In genomic region chr11:118232314-118232831, GRCm38 (mm10) we compare ENCODE assay signal across 7 mouse cellular contexts. TPM values are rescaled to one million over a fixed set of nuclear protein-coding genes. Genes with fewer than 3 reads are reported as not detected.
DNase-seq lines count a peak whose midpoint lies in the region; ATAC-seq and TF ChIP-seq lines count a peak whose summit lies in the region.

No protein-coding gene starts in this region.

- H3K9ac ChIP-seq in heart, embryonic 15.5 days, result no peak overlapping the region
- H3K9ac ChIP-seq in liver, embryonic 16.5 days (ENCODE audit: low read depth, low read length), result no peak overlapping the region

- H3K4me1 ChIP-seq in heart, embryonic 15.5 days (replicated peaks), result peaks cover 30% of the 10 kb centered on the region
- peaks cover 16% of the 10 kb centered on the region for H3K4me1 ChIP-seq in liver, embryonic 16.5 days (ENCODE audit: control insufficient read depth, low read depth, low read length)
- peaks cover 50% of the 10 kb centered on the region for H3K4me1 ChIP-seq in thymus, adult 2 months (replicated peaks; ENCODE audit: control insufficient read depth, insufficient read depth, low read length)

- H3K27me3 ChIP-seq in heart, embryonic 15.5 days, result no peaks in the 10 kb centered on the region
- H3K27me3 ChIP-seq in liver, embryonic 16.5 days (ENCODE audit: control insufficient read depth, insufficient read depth, low read depth, low read length), result no peaks in the 10 kb centered on the region
- H3K27me3 ChIP-seq in thymus, adult 2 months (ENCODE audit: control insufficient read depth, insufficient read depth, low read length), result no peaks in the 10 kb centered on the region

- DNase-seq in left cerebral cortex, adult 2 months (ENCODE audit: extremely low spot score in 1 of 2, low spot score in 2 of 2), result no peak
- DNase-seq in left cerebral cortex, adult 8-10 months (ENCODE audit: low spot score in 2 of 2), result no peak
- peak; percentile 69 for DNase-seq in thymus, adult 2 months
- no peak for DNase-seq in right cerebral cortex, postnatal 36 days (ENCODE audit: low spot score in 2 of 2)

- TF ChIP-seq CTCF in left cerebral cortex, adult 2 months (IDR thresholded peaks at IDR 0.05), result peak; percentile 52
- peak; percentile 59; the same call in 1 of the 2 replicates for TF ChIP-seq CTCF in thymus, adult 2 months (IDR thresholded peaks at IDR 0.05; ENCODE audit: borderline replicate concordance, control insufficient read depth, extremely low read depth, insufficient read depth, low read length, poor library complexity)

- peak; percentile 71 for ATAC-seq in activated CD4-positive, CD25-positive, alpha-beta regulatory T cell, adult 4 months
- ATAC-seq in heart, embryonic 15.5 days (replicated peaks; ENCODE audit: insufficient number of reproducible peaks, insufficient read depth, low FRiP score, low read depth), result 0 out of 2 replicates have a peak, but pooled peaks have one; percentile 36
- ATAC-seq in liver, embryonic 16.5 days (ENCODE audit: low read depth), result 0 out of 2 replicates have a peak, but pooled peaks have one; percentile 32

- no peak overlapping the region for H3K4me2 ChIP-seq in heart, embryonic 15.5 days
- no peak overlapping the region for H3K4me2 ChIP-seq in liver, embryonic 16.5 days (ENCODE audit: low read depth, low read length)

- intact Hi-C loops in left cerebral cortex, adult 2 months (cut with DNase I), result no loop called here

- H3K9me3 ChIP-seq in heart, embryonic 15.5 days (replicated peaks), result no peaks in the 10 kb centered on the region
- H3K9me3 ChIP-seq in liver, embryonic 16.5 days (replicated peaks; ENCODE audit: control insufficient read depth, low read length), result no peaks in the 10 kb centered on the region

- 48% methylated on average over 7 of the region's 7 CpGs for WGBS in heart, embryonic 15.5 days
- WGBS in liver, embryonic 16.5 days (ENCODE audit: insufficient replicate concordance), result 13% methylated on average over 7 of the region's 7 CpGs
- 3% methylated on average over 7 of the region's 7 CpGs for WGBS in thymus, adult 2 months

- no peaks in the 10 kb centered on the region for H3K36me3 ChIP-seq in heart, embryonic 15.5 days
- H3K36me3 ChIP-seq in liver, embryonic 16.5 days (ENCODE audit: control insufficient read depth, insufficient read depth), result no peaks in the 10 kb centered on the region
- H3K36me3 ChIP-seq in thymus, adult 2 months (ENCODE audit: control insufficient read depth, insufficient read depth, low read length), result no peaks in the 10 kb centered on the region

- no peak overlapping the region for H3K27ac ChIP-seq in left cerebral cortex, adult 2 months
- H3K27ac ChIP-seq in heart, embryonic 15.5 days, result 0 out of 2 replicates have a peak overlapping the region, but pooled peaks have one; percentile 16
- no peak overlapping the region for H3K27ac ChIP-seq in liver, embryonic 16.5 days (ENCODE audit: low read length)
- peak overlapping the region; percentile 77; the same call in 1 of the 2 replicates for H3K27ac ChIP-seq in thymus, adult 2 months (ENCODE audit: control insufficient read depth, insufficient read depth, low read length)

- TF ChIP-seq POLR2A in thymus, adult 2 months (IDR thresholded peaks at IDR 0.05; ENCODE audit: control insufficient read depth, extremely low read depth, insufficient read depth, low read length, poor library complexity), result no peak

- H3K4me3 ChIP-seq in left cerebral cortex, adult 2 months, result no peak overlapping the region
- no peak overlapping the region for H3K4me3 ChIP-seq in heart, embryonic 15.5 days
- no peak overlapping the region for H3K4me3 ChIP-seq in liver, embryonic 16.5 days (ENCODE audit: low read depth, low read length)
- H3K4me3 ChIP-seq in thymus, adult 2 months (ENCODE audit: control insufficient read depth, insufficient read depth, low read length), result no peak overlapping the region

RNA-seq across cellular contexts. Expression of gene Cyth1, which starts 16.0 kb away (rescaled TPM):
- total RNA-seq in left cerebral cortex, adult 2 months (2021), result 10 to 100 TPM; 65.2 to 69.3 TPM
- total RNA-seq in left cerebral cortex, adult 8-10 months (2022), result 10 to 100 TPM; 62.7 to 77.3 (median 68.8) TPM
- 10 to 100 TPM; 50.1 to 73.2 TPM for polyA plus RNA-seq in activated CD4-positive, CD25-positive, alpha-beta regulatory T cell, adult 4 months (2017; shearing (Covaris generic))
- polyA plus RNA-seq in heart, embryonic 15.5 days (2015; fragmentation: Nextera tagmentation; extraction: Ambion mirVana), result 18.0 and 24.4 TPM in 2 replicates
- polyA plus RNA-seq in liver, embryonic 16.5 days (2015; fragmentation: Nextera tagmentation; extraction: Ambion mirVana), result 3.9 and 4.1 TPM in 2 replicates
- 66.7 and 70.0 TPM in 2 replicates for polyA plus RNA-seq in thymus, adult 2 months (2012; rRNA removed)

RNA-seq across cellular contexts. Expression of gene Usp36, which starts 57.7 kb away (rescaled TPM):
- 10 to 100 TPM; 32.1 to 33.1 TPM for total RNA-seq in left cerebral cortex, adult 2 months (2021)
- total RNA-seq in left cerebral cortex, adult 8-10 months (2022), result 10 to 100 TPM; 29.6 to 33.3 (median 30.1) TPM
- polyA plus RNA-seq in activated CD4-positive, CD25-positive, alpha-beta regulatory T cell, adult 4 months (2017; shearing (Covaris generic)), result 10 to 100 TPM; 15.6 to 15.8 TPM
- 11.6 and 16.7 TPM in 2 replicates for polyA plus RNA-seq in heart, embryonic 15.5 days (2015; fragmentation: Nextera tagmentation; extraction: Ambion mirVana)
- polyA plus RNA-seq in liver, embryonic 16.5 days (2015; fragmentation: Nextera tagmentation; extraction: Ambion mirVana), result 4.9 and 5.7 TPM in 2 replicates
- 28.8 and 34.6 TPM in 2 replicates for polyA plus RNA-seq in thymus, adult 2 months (2012; rRNA removed)

Comparison
In these comparisons a context has a peak if more than half of its experiments do, and no peak if none do; other contexts are left out.
1. H3K27ac ChIP-seq: peak in heart, embryonic 15.5 days (single experiment) and thymus, adult 2 months (single experiment); none in left cerebral cortex, adult 2 months (single experiment) and liver, embryonic 16.5 days (single experiment).
2. Peak in every context shown above with its lines, with median percentiles within 50 percentile points of each other: ATAC-seq.